Mouse (Mus musculus) fibroblast of lung, adult 2 months (primary cell): Measurements from ENCODE around the gene Mfge8.

Source experiments
- DNase-seq: peaks from one replicate; pipeline ENCODE4 v3.0.0-alpha.2; 2011; ENCODE audit warnings: low read depth

The Mfge8 gene

GRCm38 (mm10) chr7:79148711-79149266 is at the start of gene Mfge8:
Mfge8 (minus strand) TSS chr7:79149060.
- peak; percentile 83 for DNase-seq

GRCm38 (mm10) chr7:79194560-79195413 is 45.9 kb upstream of the Mfge8 start:
- no peak for DNase-seq

GRCm38 (mm10) chr7:79193936-79194335 is 45.1 kb upstream of the Mfge8 start:
- DNase-seq = no peak

- no peak for DNase-seq
Measured at GRCm38 (mm10) chr7:79191501-79191900, 42.6 kb upstream of the Mfge8 start.

DNA sequence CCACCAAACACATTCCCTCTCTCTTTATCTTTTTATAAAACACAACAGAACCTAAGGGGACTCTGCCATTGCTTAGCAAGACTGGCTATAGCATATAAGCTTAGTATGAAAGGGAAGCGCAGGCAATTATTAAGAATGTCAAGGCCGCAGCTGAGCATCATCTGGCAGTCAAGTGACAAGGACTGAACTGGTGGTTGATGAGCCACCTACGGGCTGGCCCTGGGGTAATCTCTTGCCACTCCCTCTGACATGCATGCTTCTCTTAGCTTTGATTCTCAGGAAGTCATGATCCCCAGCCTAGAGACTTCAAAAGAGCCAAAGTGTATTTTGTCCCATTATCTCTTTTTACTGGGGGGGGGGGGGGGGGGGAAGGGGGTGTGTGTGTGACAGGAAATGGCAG is 41.7 kb upstream of the Mfge8 start:
- no peak for DNase-seq

DNA sequence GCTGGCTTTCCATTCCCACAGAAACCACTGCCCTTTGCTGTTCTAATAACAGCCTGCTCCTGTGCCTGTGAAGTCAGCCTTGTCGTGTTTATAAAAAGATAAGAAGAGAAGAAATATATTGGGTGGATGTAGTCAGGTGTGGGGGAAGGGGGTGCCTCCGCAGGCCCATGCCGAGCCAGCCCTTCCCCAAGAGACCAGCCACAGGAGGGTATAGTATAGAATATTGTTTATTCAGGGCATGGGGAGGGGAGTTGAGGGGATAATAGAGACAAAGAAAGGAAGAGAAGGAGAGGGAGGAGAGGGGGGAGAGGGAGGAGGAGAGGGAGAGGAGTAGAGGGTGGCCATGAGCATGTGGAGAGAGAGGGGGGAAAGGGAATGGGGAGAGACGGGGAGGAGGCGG is 40.4 kb upstream of the Mfge8 start:
- no peak for DNase-seq

GRCm38 (mm10) chr7:79187591-79187990 is 38.7 kb upstream of the Mfge8 start:
- DNase-seq = no peak

- no peak for DNase-seq
Measured at GRCm38 (mm10) chr7:79183417-79183816, 34.6 kb upstream of the Mfge8 start.

GRCm38 (mm10) chr7:79173800-79174199 is 24.9 kb upstream of the Mfge8 start:
- no peak for DNase-seq

DNA sequence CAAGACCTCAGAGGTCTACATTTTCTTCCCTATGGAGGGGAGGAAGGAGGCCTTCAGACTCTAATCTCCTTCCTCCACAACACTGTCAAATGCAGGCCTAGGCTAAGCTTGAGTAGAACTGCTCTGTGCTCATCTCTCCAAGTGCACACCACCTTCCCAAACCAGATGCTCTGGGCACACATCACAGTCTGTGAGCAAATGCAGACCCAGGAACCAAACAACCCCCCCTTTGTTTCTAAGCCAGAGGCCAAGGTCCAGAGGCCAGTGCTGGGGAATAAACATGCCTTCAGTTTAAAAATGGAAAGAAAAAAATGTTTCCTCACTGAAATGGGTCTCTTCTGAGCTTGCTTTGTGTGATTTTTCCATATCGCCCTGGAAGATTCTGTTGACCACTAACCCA is 22.9 kb upstream of the Mfge8 start:
- no peak for DNase-seq

DNA sequence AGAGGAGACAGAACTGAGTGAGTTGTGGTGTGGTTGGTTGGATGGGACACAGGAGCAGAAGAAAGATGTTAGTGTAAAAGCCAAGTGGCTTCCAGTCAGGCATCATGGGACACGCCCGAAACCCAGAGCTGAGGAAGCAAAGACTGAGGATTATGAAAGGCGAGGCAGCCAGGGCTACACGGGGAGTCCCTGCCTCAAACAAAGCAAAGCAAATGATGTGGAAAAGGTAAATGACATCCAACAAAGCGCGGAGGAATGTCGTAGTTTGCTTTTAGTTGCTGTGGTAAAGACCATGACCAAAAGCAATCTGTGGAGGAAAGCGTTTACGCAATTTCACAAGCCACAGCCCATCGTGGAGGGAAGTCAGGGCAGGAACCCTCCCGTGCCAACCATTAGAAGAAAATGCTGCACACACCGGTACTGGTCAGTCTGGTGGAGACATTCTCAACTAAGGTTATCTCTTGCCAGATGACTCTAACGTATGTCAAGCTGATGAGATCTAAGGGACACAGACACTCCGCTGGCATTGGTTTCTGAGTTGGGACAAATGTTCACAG is 18.2 kb upstream of the Mfge8 start:
- no peak for DNase-seq

GRCm38 (mm10) chr7:79159406-79159805 is 10.5 kb upstream of the Mfge8 start:
- DNase-seq = no peak

DNA sequence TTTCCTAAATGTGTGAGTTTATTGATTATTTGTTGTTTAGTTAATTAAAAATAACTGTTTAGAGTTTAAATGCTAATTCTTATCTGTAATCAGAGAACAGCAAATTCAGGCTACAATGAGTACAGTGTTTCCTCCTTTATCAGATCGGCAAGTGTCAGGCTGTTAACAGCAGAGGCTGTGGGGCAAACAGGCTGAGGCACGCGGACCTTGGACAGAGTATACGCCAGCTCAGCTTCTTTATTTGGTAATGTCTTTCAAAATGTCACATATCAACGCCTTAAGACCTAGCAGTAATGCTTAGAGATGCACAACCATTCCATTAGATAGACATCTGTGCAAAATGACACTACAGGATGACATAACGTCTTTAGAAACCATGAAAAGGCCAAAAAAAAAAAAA is 662 bp upstream of the Mfge8 start:
- no peak for DNase-seq

- DNase-seq = no peak
Measured at GRCm38 (mm10) chr7:79147931-79148653, 768 bp downstream of the Mfge8 start.

DNA sequence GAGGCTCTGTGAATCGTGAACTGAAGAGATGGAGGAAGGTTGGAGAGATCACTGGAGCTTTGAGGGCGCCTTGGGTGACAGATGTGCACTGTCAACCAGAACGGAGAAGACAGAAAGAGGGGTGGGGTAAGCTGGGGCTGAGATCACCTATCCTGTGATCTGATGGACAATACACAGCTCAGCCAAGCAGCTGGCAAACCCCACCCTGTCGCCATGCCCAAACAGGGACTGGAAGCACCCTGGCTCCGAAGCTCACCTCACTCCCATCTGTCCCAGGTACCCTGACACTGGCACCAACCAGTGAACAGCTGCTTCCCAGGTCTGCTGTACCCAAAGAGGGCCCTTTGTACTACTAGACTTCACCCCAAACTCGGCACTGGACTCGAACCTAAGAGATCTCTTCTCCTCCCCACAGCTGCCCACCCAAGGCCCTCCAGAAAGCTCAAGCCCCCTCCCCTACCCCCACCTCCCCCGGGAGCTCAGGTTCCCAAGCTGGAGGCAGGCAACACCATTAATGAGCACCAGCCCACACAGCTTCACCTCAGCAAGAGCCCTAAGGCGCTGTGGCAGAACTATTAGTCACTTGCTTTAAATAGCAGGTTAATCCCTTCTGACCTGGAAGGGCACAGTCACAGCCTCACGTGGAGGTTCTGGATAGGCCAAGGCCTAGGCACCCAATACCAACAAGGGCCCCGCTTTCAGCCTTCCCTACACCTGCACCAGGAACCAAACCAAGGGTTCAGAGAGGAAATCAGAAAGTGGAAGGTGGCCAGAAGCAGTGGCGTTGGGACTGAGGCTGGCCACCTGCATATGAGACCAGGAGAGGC is 1.6 kb downstream of the Mfge8 start:
- no peak for DNase-seq

DNA sequence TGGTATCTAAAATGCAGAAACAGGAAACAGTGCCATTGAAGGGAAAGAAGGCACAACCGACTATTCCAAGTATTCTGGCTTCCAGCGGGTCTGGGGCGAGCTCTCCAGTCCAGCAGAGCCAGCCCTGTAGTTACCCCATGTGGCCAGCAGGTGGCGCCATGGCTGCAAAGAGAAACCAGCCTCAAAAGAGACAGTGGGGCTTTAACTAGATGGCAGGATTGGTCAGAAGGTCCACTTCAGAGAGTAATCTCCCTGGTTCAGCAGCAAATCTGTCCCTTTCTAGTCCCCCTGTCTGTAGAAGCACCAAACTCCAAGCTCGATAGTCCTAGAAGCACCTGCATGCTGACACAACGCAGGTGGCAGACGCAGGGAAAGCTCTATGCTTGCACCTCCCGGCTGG is 8.0 kb downstream of the Mfge8 start:
- no peak for DNase-seq

GRCm38 (mm10) chr7:79139891-79140591 is 8.8 kb downstream of the Mfge8 start:
- no peak for DNase-seq

GRCm38 (mm10) chr7:79139328-79139824 is 9.5 kb downstream of the Mfge8 start:
- no peak for DNase-seq

DNA sequence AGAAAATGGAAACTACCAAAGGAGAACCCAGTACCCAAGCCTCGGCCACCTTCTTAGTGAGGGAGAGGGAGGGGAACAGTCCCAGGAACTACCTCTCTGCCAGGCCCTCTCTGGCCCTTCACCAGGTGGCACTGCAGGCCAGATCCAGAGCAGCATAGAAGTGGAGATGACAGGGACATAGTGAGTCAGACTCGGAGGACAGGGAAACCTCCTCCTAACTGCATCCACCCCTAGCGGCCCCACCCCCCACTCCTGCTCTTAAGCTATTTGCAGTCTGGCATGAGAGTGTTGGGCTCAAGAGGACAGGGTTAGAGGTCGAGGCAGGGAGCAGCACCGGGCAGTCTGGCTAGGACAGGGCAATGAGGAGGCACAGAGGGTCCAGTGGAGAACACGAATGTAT is 15.5 kb downstream of the Mfge8 start:
- no peak for DNase-seq

GRCm38 (mm10) chr7:79130843-79131444 is 17.9 kb downstream of the Mfge8 start, which contains the start of gene Hapln3:
Hapln3 (minus strand) TSS chr7:79131018.
- no peak for DNase-seq

- no peak for DNase-seq
Measured at GRCm38 (mm10) chr7:79130385-79130784, 18.5 kb downstream of the Mfge8 start.
